Mouse (Mus musculus): ENCODE results near the gene Fam207a.

- TF ChIP-seq ZNF384 (IDR thresholded peaks at IDR 0.05; ENCODE audit: low read depth, low read length) (no peak), CHD2 (IDR thresholded peaks at IDR 0.05; ENCODE audit: low read depth, low read length) (no peak), MAFK (IDR thresholded peaks at IDR 0.05; ENCODE audit: insufficient read depth, low read depth, low read length) (no peak)
Observed at GRCm38 (mm10) chr10:77441812-77442211, 73.8 kb downstream of the Fam207a start.
